Mouse (Mus musculus) left cerebral cortex, postnatal 4 days (tissue): ENCODE measurements at regions not wholly inside any gene's neighbourhood (a gene's known extent, or its start where the extent isn't known, plus 50 kb on each side); places are given as distances from the start of the nearest gene placed in this dataset.

Experiments used
- DNase-seq: peaks from one replicate; pipeline ENCODE4 v3.0.0-alpha.2; 2022
- intact Hi-C: fragments of 180-260 bp; cut with DNase I; formaldehyde crosslinking; loops from one replicate; pipeline ENCODE4 v1.15.1; 2025

- DNase-seq: no peak
- intact Hi-C loops: no loop called here
Observed at GRCm38 (mm10) chr13:31327511-31327951, 228.4 kb upstream of the Foxq1 start.

- DNase-seq: no peak
- intact Hi-C loops: no loop called here
Observed at GRCm38 (mm10) chr13:31328756-31329155, 227.2 kb upstream of the Foxq1 start.

- no peak for DNase-seq
- intact Hi-C loops: no loop called here
Observed at GRCm38 (mm10) chr13:31330731-31331130, 225.2 kb upstream of the Foxq1 start.

GRCm38 (mm10) chr13:31334981-31335380 is 221.0 kb upstream of the Foxq1 start:
- intact Hi-C loops: no loop called here
- DNase-seq: no peak

- no peak for DNase-seq
- intact Hi-C loops: no loop called here
Observed at GRCm38 (mm10) chr13:31337631-31338030, 218.3 kb upstream of the Foxq1 start.

GRCm38 (mm10) chr13:31339386-31339785 is 216.5 kb upstream of the Foxq1 start:
- intact Hi-C loops: no loop called here
- DNase-seq: no peak

- DNase-seq: no peak
- intact Hi-C loops: no loop called here
Observed at GRCm38 (mm10) chr13:31339901-31340300, 216.0 kb upstream of the Foxq1 start.

- intact Hi-C loops: no loop called here
Observed at GRCm38 (mm10) chr13:31340363-31340948, 215.5 kb upstream of the Foxq1 start.

GRCm38 (mm10) chr13:31341282-31342100 is 214.4 kb upstream of the Foxq1 start:
- intact Hi-C loops: no loop called here
- DNase-seq: no peak

More at GRCm38 (mm10) chr13:31340363-31340948, 215.5 kb upstream of the Foxq1 start:
- DNase-seq: no peak

GRCm38 (mm10) chr13:31346205-31346604 is 209.7 kb upstream of the Foxq1 start:
- no peak for DNase-seq
- intact Hi-C loops: no loop called here

GRCm38 (mm10) chr13:31347000-31347399 is 208.9 kb upstream of the Foxq1 start:
- intact Hi-C loops: no loop called here
- no peak for DNase-seq

- intact Hi-C loops: no loop called here
- DNase-seq: no peak
Observed at GRCm38 (mm10) chr13:31349671-31350070, 206.3 kb upstream of the Foxq1 start.

GRCm38 (mm10) chr13:31351481-31351880 is 204.5 kb upstream of the Foxq1 start:
- no peak for DNase-seq
- intact Hi-C loops: no loop called here

GRCm38 (mm10) chr13:31352825-31353224 is 203.1 kb upstream of the Foxq1 start:
- no peak for DNase-seq
- intact Hi-C loops: no loop called here

- DNase-seq: peak; percentile 33
- intact Hi-C loops: no loop called here
Observed at GRCm38 (mm10) chr13:31359353-31359752, 196.6 kb upstream of the Foxq1 start.

- intact Hi-C loops: no loop called here
- peak; percentile 44 for DNase-seq
Observed at GRCm38 (mm10) chr13:31362386-31362785, 193.5 kb upstream of the Foxq1 start.

GRCm38 (mm10) chr13:31364369-31364768 is 191.6 kb upstream of the Foxq1 start:
- no peak for DNase-seq
- intact Hi-C loops: no loop called here

- DNase-seq: no peak
- intact Hi-C loops: no loop called here
Observed at GRCm38 (mm10) chr13:31367226-31367625, 188.7 kb upstream of the Foxq1 start.

- DNase-seq: no peak
- intact Hi-C loops: no loop called here
Observed at GRCm38 (mm10) chr13:31369182-31369581, 186.8 kb upstream of the Foxq1 start.

GRCm38 (mm10) chr13:31370873-31371272 is 185.1 kb upstream of the Foxq1 start:
- intact Hi-C loops: no loop called here
- DNase-seq: no peak

GRCm38 (mm10) chr13:31374006-31374405 is 181.9 kb upstream of the Foxq1 start:
- intact Hi-C loops: no loop called here
- DNase-seq: no peak
